Mouse (Mus musculus) embryonic fibroblast, embryonic 13.5 days (primary cell): Measurements from ENCODE around the gene Ap3b1. TPM values are rescaled to one million over a fixed set of nuclear protein-coding genes. Genes with fewer than 3 reads are reported as not detected.
"Not testable (repeated sequence)": the region's sequence is repeated elsewhere in the genome, so short reads cannot be mapped to it uniquely, and the experiment has no call there.

Source experiments
- H3K27ac ChIP-seq: 2 replicates; pipeline ENCODE4 v1.5.1; 2012; ENCODE audit warnings: low read length, control low read depth, inconsistent platforms; ENCODE audit not compliant: insufficient read depth
- H3K4me1 ChIP-seq: 2 replicates; pipeline ENCODE4 v1.6.1; 2011; ENCODE audit warnings: low read length; ENCODE audit not compliant: control insufficient read depth, insufficient read depth
- H3K4me3 ChIP-seq: 2 replicates; pipeline ENCODE4 v1.5.1; 2011; ENCODE audit warnings: mild to moderate bottlenecking, control low read depth, low read length; ENCODE audit not compliant: insufficient read depth
- CTCF ChIP-seq: IDR thresholded peaks from 2 replicates; pipeline ENCODE4 v1.5.1; 2011; ENCODE audit warnings: mild to moderate bottlenecking, control low read depth, low read length, moderate library complexity, borderline replicate concordance; ENCODE audit not compliant: insufficient read depth
- POLR2A ChIP-seq: IDR thresholded peaks from 2 replicates; pipeline ENCODE4 v1.6.1; 2011; ENCODE audit warnings: low read depth, mild to moderate bottlenecking, control low read depth, low read length, moderate library complexity
- polyA plus RNA-seq: library from polyadenylated mRNA; stranded (reverse); fragments of >200 nt; gene quantifications from 2 replicates; pipeline ENCODE4 v1.2.4, GENCODE M21; 2011; ENCODE audit warnings: low read depth; ENCODE audit not compliant: missing spikeins, insufficient read length

Ap3b1 gene
- polyA plus RNA-seq = 72.7 and 73.0 TPM in 2 replicates

- TF ChIP-seq CTCF = no peak
- TF ChIP-seq POLR2A = peak; percentile 90
- no peaks in the 10 kb centered on the region for H3K4me1 ChIP-seq
- peak within 1 kb of the TSS; percentile 76 for H3K27ac ChIP-seq
- peak within 1 kb of the TSS; percentile 90 for H3K4me3 ChIP-seq
These were observed at the start of gene Ap3b1 for GRCm38 (mm10) chr13:94358401-94359265. Ap3b1 (plus strand) TSS chr13:94358960.

DNA sequence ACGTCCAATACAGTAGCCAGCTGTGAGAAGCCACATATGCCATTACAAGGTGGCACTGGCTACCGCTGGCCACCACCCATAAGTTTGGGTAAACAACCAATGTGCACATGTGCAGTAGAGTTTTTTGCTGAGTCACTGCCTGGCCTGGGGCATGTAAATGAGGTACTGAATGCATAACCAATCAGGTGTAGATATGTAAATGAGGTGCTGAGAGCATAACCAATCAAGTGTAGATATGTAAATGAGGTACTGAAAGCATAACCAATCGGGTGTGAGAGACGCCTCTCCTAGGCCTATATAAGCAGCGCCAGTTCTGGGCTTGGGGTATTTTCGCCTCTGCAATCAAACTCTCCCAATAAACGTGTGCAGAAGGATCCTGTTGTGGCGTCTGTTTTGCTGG is 45.9 kb upstream of the Ap3b1 start:
- H3K4me3 ChIP-seq, H3K27ac ChIP-seq, H3K4me1 ChIP-seq: not testable (repeated sequence)

DNA sequence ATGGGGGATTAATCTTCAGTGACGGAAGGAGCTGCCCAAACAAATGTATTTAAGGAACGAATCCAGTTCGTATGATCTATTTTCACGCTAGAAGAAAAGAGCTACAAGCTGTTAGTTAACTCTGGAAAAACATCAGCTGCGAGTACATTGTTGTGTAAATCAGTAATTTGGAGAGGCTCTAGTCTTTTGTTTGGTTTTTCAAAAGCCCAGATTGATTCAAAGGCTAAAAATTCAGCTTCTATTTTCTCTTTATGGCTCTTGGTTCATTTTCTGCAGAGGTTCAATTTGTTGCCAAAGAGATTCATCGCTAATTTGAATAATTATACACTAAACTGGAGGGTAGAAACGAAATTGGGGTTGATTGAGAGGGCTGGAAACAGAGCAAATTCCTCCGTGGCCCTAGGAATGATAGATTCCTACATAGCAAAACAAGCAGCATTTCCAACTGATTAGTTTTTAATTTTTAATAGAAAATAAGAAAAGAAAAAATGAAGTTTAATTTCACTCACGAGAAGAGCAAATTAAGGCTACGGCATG is 41.7 kb upstream of the Ap3b1 start:
- Histone ChIP-seq H3K27ac (no peak overlapping the region), H3K4me1 (no peaks in the 10 kb centered on the region), H3K4me3 (no peak overlapping the region)
- no peak for TF ChIP-seq POLR2A
- no peak for TF ChIP-seq CTCF

- Histone ChIP-seq H3K4me1 (no peaks in the 10 kb centered on the region), H3K4me3 (no peak overlapping the region), H3K27ac (no peak overlapping the region)
- TF ChIP-seq POLR2A (no peak), CTCF (no peak)
These were observed 37.5 kb upstream of the Ap3b1 start for GRCm38 (mm10) chr13:94321094-94321792.

DNA sequence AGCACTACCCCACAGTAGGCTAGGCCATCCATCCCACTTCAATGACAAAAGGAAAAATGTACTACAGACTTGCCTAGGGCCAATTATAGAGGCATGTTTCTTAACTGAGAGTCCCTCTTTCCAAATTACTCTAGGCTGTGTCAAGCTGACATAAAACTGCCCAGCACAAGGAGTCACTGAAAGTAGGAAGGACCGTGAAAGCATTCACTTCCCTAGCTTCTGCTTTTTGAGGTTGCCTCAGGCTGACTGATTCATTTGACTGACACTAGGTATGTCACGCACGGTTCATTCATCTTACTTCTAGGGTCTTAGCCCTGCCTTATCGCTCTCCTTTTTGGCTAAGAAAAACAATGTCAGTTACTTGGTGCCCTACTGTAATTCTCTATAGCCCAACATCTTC is 36.3 kb upstream of the Ap3b1 start:
- no peak overlapping the region for H3K27ac ChIP-seq
- H3K4me1 ChIP-seq = no peaks in the 10 kb centered on the region
- TF ChIP-seq CTCF (no peak), POLR2A (no peak)
- no peak overlapping the region for H3K4me3 ChIP-seq

DNA sequence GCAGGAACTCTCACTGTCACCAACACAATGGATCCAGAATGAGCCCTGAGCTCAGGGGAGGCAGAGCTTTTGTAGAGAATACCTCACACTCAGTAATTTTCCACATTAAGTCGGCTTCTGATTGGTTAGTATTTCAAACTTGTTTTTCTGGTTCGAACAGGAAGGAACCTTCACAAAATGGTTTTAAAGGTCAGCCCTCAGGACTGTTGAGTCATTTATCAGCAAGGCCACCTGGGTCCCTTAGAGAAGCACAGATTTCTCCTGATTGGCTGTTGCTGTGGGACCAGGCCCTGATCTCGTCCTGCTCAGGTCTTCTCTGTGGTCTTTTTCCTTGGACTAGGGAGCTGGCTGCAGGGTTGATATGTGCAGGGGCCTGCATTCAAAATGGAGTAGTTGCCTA is 30.7 kb upstream of the Ap3b1 start:
- H3K4me3 ChIP-seq = no peak overlapping the region
- TF ChIP-seq CTCF (no peak), POLR2A (no peak)
- H3K27ac ChIP-seq = no peak overlapping the region
- no peaks in the 10 kb centered on the region for H3K4me1 ChIP-seq

DNA sequence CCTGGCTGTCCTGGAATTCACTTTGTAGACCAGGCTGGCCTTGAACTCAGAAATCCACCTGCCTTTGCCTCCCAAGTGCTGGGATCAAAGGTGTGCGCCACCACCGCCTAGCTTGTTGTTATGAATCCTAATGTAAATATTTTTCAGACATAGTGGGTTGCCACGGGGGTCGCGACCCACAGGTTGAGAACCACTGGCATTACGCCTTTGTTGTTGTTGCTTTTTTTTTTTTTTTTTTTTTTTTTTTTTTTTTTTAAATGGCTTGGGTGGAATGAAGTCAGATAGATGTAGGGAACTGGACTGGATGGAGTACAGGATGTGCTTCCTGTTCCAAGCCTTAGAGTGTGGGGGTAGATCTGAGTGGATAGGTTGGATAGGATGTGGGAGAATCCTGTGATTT is 29.8 kb upstream of the Ap3b1 start:
- H3K4me1 ChIP-seq, H3K27ac ChIP-seq, H3K4me3 ChIP-seq: not testable (repeated sequence)

DNA sequence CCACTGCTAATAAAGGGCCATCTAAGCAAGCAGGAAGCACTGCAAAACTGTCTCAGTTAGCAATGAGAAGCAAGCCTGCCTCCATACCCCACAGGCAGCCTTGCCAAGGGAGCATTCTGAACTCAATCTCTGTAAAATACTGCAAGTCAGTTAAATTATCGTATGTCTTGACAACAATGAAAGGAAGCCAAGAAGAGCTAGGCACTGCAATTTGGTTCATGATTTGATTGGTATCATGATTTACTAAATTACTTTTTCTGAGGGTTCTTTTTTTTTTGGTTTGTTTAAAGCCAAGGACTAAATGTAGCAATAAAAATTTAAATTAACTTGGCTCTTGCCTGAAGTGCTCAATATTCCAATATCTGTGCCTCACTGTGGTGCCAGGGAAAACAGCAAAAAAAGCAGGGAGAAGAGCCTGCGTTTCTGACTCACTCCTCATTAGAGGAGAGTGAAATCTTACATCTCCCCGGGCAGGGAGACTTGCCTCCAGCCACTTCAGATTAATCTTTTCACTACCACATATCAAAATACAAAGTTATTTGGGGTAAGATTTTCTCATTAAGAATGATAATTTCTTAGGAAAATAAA is 28.3 kb upstream of the Ap3b1 start:
- no peak overlapping the region for H3K4me3 ChIP-seq
- H3K4me1 ChIP-seq = no peaks in the 10 kb centered on the region
- H3K27ac ChIP-seq = no peak overlapping the region
- TF ChIP-seq POLR2A (no peak), CTCF (no peak)

DNA sequence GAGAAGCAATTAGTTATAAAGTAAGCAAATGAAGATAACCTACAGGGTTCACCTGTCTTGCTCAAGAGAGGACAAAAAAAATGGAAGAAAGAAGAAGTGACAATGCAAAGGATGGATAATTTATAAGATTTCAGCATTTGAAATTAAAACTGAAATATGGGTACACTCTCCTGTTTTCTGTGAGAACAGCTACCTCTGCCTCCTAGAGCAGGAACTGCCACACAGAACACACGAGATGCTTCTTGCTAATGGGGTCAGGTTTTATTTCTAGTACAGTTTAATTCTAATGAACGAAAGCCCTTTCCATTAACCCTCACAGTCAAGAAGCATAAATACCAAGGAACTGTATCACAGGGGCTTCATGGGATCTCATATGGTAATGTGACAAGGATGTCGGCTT is 20.4 kb upstream of the Ap3b1 start:
- TF ChIP-seq POLR2A = no peak
- no peak for TF ChIP-seq CTCF
- Histone ChIP-seq H3K4me1 (no peaks in the 10 kb centered on the region), H3K27ac (no peak overlapping the region), H3K4me3 (no peak overlapping the region)

DNA sequence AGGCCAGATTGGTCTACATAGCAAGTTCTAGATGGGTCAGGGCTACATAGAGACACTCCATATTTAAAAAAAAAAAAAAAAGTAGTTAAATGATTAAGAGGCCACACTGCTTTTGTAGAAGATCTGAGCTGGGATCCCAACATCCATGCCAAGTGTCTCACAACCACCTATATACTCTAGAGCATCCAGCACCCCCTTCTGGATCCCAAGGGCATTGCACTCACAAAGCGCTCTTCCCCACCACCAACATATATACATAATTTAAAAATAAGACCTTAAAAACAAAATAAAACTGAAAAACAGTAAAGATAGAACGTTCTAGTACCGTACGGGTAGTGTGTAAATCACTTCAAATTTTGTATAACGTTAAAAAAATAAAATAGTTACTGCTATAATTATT is 15.6 kb upstream of the Ap3b1 start:
- Histone ChIP-seq H3K27ac (no peak overlapping the region), H3K4me1 (no peaks in the 10 kb centered on the region), H3K4me3 (no peak overlapping the region)
- TF ChIP-seq CTCF = no peak
- no peak for TF ChIP-seq POLR2A

- not testable (repeated sequence) for H3K4me3 ChIP-seq, H3K4me1 ChIP-seq, H3K27ac ChIP-seq
These were observed 14.2 kb upstream of the Ap3b1 start for GRCm38 (mm10) chr13:94344600-94344999.
